Mouse (Mus musculus) thymus, postnatal 10 days (tissue): ENCODE results near the gene Pafah1b3.

Experiments used
- DNase-seq, 2 experiments: peaks; one replicate each; pipeline ENCODE4 v3.0.0; 2021; ENCODE audit warnings: low spot score in 2 of 2

Gene Pafah1b3

DNA sequence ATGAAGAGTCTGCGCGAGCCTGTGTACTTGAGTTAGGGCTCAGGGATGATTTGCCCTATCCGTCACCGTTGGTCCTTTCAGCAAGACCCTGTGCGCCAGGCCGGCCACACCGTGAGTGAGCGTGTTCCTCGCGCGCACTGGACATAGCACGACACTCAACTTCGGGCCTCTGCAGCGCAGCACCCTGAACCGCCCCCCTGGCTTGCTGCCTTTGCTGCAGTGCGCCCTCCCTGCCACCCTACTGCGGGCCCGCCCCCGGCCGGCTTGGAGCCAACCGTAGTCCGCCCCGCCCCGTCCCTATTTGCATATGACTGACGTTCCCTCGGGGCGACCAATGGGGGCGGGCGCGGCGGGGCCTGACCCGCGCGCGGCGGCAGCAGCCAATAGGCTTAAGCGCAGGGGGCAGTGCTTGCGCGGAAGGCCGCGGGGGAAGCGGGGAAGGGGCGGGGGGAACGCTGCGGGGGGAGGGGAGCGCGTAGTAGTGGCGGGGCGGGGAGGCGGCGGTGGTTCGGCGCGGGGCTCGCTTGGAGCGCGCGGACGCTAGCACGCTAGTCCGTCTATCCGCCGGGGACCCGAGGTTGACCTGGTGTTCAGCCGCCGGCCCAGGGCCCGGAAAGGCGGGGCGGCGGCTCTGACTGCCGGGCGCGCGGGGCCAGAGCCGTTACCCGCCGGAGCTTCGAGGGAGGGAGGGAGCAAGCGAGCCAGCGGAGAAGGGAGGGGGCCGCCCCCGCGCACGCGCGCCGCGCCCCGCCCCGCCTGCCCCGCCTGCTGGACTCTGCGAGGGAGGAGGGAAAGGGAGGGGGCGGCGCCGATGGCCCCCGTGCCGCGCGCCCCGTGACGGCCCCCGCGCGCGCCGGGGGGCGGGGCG lies 15.8 kb downstream of the Pafah1b3 start:
- DNase-seq: peak; percentile 98 to 99

DNA sequence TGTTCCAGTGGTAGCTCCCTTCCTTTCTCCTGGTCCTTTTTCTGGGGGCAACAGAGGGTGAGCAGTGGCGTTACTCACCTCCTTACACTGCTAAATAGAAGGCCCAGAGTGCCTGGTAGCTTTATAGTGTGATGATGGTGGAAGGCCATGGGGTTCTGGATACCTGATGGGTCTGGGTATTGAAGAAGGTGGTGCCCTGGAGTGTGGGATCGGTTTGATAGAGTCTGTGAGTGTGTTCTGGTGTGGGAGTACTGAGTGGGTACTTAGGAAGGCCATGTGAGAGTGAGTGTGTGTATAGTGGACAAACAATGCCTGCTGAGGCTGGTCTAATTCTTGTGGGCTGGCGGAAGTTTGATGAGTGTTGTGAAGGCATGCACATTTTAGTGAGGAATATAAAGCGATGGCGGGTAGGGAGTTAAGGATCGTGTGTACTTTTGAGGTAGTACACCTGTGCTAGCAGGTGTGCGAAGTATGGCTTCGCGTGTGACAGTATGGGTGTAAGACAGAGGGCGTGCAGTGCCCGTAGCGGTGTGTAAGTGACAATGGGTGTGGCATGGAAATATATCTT lies 16.5 kb downstream of the Pafah1b3 start:
- peak in 1 of 2 experiments; percentile 3 for DNase-seq

GRCm38 (mm10) chr7:25279861-25280791 lies 17.7 kb downstream of the Pafah1b3 start:
- no peak for DNase-seq

GRCm38 (mm10) chr7:25279076-25279860 lies 18.5 kb downstream of the Pafah1b3 start:
- DNase-seq: peak; percentile 80 to 83

GRCm38 (mm10) chr7:25278341-25279075 lies 19.3 kb downstream of the Pafah1b3 start:
- peak; percentile 87 to 94 for DNase-seq

GRCm38 (mm10) chr7:25277998-25278340 lies 19.8 kb downstream of the Pafah1b3 start:
- DNase-seq: no peak

GRCm38 (mm10) chr7:25277405-25277804 lies 20.4 kb downstream of the Pafah1b3 start:
- no peak for DNase-seq

GRCm38 (mm10) chr7:25275555-25276298 lies 22.1 kb downstream of the Pafah1b3 start:
- DNase-seq: no peak

DNA sequence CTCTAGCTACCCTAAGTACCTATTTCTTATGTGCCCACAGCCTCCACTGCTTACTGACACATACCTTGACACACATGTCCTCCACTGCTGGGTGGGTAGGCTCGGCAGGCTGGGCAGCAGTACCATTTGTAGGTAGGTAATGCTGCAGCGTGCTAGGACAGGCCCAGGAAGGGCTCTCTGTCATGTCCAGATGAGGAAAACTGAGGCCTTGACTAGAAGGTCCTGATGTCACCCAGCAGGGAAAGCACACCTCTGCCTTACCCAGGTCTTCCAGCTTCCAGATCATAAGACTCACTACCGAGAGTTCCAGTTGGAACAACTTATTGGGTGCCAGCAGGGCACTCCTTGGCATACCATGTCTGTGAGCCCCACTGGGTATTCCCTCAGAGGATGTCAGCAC lies 22.8 kb downstream of the Pafah1b3 start:
- no peak for DNase-seq

DNA sequence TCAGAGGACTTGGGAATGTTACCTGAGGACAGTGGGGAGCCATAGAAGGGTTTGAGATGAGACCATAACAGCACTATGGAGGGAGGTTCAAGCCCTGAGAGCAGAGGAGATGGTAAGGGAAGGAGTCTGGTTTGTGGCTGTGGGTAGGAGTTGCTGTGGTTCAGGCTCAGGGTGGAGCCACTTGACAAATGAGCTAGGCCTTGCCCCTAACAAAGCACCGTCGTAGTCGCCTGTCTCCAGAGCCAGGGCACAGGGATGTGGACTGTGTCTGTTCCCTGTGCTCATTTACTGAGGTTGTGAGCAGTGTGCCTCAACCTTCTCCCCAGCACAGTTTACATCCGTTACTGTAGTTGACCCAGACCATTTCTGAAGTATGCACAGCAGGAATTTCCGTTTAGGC lies 23.2 kb downstream of the Pafah1b3 start:
- DNase-seq: no peak

DNA sequence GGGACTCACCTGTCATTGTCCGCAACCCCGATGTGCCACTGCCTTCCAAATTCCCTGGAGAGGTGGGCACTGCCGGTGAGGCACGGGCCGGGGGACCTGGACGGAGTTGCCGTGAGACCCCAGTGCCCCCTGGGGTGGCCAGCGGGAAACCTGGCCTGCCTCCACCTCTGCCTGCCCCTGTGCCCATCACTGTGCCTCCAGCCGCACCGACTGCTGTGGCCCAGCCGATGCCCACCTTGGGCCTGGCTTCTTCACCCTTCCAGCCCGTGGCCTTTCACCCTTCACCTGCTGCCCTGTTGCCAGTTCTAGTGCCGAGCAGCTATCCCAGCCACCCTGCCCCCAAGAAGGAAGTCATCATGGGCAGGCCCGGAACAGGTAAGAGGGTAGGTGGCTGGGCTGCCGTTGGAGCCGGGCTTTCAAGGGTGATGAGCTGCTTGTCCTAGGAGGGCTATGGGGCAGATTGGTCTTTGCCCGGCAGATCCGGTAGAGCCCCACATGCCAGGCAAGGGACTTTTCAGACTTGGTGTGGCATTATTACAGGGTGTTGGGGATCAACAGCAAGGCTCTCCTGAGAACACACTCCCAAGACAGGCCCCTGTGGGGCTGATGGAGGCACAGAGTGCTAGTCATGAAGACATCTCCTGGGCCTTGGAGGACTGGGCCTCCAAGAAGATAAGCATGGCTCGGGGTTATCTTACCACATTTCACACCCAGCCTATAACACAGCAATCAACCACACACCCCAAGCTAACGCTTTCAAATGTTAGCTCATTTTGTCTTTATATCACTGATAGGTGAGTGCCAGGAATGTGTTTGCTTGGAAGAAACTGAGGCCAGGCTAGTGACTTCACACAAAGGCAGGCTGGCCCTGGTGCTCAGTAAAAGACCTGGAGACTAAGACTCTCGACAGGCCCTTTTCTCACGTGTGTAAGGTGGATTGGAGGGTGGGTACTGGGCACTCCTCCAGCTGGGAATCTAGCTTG lies 24.2 kb downstream of the Pafah1b3 start:
- DNase-seq: no peak

- DNase-seq: no peak
Measured at GRCm38 (mm10) chr7:25272445-25273258, 25.1 kb downstream of the Pafah1b3 start.

GRCm38 (mm10) chr7:25271651-25272444 lies 25.9 kb downstream of the Pafah1b3 start:
- DNase-seq: no peak

DNA sequence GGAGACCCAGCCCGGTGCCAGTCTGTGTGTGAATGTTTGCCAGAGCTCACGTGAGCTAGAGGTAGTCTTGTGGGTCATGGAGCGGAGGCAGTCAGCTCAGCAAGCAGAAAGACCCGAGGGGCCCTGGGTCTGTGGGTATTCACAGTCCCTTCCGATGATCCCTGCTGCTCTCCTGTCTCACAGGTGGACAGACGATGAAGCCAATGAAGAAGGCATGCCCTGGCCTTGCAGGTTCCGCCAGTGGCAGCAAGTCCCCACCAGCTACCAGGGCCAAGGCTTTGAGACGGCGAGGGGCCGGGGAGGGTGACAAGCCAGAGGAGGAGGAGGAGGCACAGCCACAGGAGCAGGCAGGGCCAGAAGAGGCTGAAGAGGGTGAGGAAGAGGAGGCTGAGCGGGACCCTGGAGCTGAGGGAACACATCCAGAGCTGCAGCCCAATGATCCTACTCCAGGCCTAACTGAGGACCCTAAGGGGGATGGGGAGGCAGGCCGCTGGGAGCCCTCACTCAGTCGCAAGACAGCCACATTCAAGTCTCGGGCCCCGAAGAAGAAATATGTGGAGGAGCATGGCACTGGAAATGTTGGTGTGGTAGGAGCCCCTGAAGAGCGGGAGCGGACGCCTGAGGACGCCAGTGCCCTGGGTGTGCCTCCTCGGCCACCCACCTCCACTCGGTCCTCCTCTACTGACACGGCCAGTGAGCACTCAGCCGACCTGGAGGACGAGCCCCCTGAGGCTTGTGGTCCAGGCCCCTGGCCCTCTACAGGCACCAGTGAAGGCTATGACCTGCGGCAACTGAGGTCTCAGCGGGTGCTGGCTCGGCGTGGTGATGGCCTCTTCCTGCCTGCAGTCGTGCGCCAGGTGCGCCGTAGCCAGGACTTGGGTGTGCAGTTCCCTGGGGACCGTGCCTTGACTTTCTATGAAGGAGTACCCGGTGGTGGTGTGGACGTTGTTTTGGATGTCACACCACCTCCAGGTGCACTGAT lies 26.8 kb downstream of the Pafah1b3 start:
- DNase-seq: no peak

DNA sequence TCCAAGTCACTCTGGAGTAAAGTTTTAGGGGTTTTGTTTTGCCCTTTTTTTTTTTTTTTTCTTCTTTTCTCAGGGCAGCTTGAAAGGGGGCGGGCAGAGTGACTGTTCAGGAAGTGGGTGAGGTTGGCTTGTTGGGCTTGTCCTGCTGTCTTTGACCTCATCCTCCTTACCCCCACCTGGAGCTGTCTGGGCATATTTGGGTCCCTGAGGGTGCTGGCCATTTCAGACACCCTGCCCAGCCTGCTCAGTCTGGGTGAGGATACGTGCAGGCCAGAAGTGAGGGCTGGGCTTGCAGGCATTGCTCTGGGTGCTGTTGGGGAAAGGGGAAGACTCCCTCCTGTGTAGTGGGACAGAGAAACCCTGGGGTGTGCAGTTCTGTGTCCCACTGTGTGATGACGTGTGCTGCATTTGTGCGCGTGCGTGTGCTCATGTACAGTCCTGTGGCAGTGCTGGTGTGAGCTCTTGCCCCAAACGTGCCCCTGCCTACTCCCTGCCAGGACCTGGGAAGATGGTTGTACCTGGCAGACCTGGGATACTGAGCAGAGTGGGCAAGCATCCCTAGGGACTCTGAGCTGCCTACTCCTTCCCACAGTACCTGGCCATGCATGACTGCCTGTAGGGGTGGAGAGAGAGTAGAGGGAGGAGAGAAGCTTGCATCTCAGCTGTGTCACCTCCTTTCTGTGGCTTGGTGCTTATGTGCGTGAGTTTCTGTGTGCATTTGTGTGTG lies 28.1 kb downstream of the Pafah1b3 start:
- peak in 1 of 2 experiments; percentile 14 for DNase-seq
